Mouse (Mus musculus): ENCODE measurements at regions not wholly inside any gene's neighbourhood (a gene's known extent, or its start where the extent isn't known, plus 50 kb on each side); places are given as distances from the start of the nearest gene placed in this dataset.

DNA sequence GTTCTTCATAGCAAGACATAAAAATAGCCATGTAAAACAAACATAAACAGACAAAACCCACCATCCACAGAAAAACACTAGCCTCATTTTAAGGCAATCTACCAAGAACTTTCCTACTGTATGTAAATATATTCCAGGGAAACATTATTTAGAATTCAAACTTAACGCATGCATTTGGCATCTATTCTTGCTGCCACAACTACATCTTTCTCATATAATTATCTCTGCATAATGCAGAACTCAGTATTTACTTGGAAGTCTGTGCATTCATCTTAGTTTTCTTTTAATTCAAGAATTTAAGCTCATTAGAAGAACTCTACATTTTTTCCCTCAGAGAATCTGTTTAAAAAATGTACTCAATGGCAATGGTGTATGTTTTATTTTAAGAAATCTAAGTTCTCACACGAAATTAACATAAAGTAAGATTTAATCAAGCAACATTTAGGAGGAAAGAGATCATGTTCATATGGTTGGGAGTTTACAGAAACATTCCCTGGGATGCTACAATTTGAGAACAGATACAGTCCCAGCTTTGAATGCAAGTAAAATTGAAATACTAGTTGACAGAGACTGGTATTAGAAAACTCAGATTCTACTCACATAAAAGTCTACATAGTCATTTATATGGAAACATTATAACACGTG lies 1114.7 kb downstream of the Sorcs1 start:
- WGBS = 78% methylated on average over 3 of the region's 3 CpGs
- no peak overlapping the region for H3K27ac ChIP-seq

DNA sequence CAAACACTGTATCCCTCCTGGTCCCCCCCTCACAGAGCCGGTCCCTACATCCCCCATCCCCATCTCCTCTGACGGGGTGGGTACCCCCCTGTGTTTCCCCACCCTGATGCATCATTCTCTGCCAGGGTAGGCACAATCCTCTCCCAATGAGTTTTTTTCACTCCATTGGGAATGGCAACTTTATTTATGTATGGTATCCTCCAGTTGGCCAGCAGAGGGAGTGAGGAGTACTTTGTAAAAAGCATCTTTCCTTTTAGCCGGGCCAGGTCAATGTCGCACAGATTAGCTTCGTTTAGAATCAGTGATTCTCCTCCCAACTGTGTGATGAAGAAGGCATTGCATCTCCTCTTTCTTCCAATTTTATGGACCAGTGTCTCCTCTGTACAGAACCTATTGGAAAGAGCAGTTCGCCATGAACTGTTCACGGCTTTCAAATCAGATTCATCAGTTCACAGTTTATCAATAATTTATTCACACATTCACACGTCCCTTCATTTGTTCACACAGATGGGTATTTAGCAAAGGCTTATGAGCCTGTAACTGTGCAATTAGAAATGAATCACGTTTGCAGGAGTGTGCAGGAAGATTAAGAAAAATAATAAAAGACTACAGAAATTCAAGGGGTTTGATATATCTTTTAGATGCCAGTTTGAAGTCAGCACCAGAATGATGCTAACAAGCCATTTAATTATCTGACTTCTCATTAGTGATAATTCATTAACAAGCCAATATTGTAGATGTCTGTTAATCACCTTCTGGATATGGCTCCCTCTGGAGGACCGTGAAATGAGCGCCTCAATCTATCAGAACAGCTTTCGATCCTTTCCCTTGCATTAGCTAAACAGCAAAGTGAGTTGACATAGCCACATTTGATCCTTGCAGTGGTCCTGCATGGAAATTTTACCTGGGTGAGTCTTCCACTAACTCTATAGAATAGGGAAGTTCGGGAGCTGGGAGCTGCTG lies 1138.7 kb downstream of the Sorcs1 start:
- H3K4me1 ChIP-seq (replicated peaks) = 0 out of 2 replicates have a peak, but pooled peaks cover 4% of the 10 kb centered on the region
- ATAC-seq (ENCODE audit: low FRiP score) = peak; percentile 49; the same call in 1 of the 2 replicates
- no peak overlapping the region for H3K4me2 ChIP-seq
- H3K9ac ChIP-seq = no peak overlapping the region
- no peak overlapping the region for H3K27ac ChIP-seq
- no peaks in the 10 kb centered on the region; the same call in 1 of the 2 replicates for H3K27me3 ChIP-seq
- no peaks in the 10 kb centered on the region for H3K9me3 ChIP-seq
- H3K36me3 ChIP-seq = no peaks in the 10 kb centered on the region
- 53% methylated on average over 13 of the region's 13 CpGs for WGBS
- H3K4me3 ChIP-seq = no peak overlapping the region

More for the DNA sequence above, 1114.7 kb downstream of the Sorcs1 start:
- no peak overlapping the region for H3K9ac ChIP-seq
- no peaks in the 10 kb centered on the region for H3K4me1 ChIP-seq (replicated peaks)
- H3K4me2 ChIP-seq = no peak overlapping the region
- H3K27me3 ChIP-seq = no peaks in the 10 kb centered on the region
- no peaks in the 10 kb centered on the region for H3K36me3 ChIP-seq
- no peak for ATAC-seq (ENCODE audit: low FRiP score)
- no peak overlapping the region for H3K4me3 ChIP-seq
- H3K9me3 ChIP-seq = no peaks in the 10 kb centered on the region
